Mouse (Mus musculus): Measurements from ENCODE around the gene Wdr5b. TPM values are rescaled to one million over a fixed set of nuclear protein-coding genes. Genes with fewer than 3 reads are reported as not detected.
"Not testable (repeated sequence)": the region's sequence is repeated elsewhere in the genome, so short reads cannot be mapped to it uniquely, and the experiment has no call there.

The Wdr5b gene
- total RNA-seq (2021) = 1 to 10 TPM; 7.4 to 9.3 TPM
- long read RNA-seq, experiment 1, transcript Wdr5b-201 (1 exons, 2,739 nt) = major isoform, 8 of 8 reads
- long read RNA-seq, experiment 1, partial matches to known transcripts = 0 of 8 reads
- long read RNA-seq, experiment 1, other reads (novel, unspliced or antisense) = 0 of 8 reads
- long read RNA-seq, experiment 2, transcript Wdr5b-201 (1 exons, 2,739 nt) = major isoform, 8 of 9 reads
- long read RNA-seq, experiment 2, partial matches to known transcripts = 0 of 9 reads
- long read RNA-seq, experiment 2, other reads (novel, unspliced or antisense) = 1 of 9 reads

DNA sequence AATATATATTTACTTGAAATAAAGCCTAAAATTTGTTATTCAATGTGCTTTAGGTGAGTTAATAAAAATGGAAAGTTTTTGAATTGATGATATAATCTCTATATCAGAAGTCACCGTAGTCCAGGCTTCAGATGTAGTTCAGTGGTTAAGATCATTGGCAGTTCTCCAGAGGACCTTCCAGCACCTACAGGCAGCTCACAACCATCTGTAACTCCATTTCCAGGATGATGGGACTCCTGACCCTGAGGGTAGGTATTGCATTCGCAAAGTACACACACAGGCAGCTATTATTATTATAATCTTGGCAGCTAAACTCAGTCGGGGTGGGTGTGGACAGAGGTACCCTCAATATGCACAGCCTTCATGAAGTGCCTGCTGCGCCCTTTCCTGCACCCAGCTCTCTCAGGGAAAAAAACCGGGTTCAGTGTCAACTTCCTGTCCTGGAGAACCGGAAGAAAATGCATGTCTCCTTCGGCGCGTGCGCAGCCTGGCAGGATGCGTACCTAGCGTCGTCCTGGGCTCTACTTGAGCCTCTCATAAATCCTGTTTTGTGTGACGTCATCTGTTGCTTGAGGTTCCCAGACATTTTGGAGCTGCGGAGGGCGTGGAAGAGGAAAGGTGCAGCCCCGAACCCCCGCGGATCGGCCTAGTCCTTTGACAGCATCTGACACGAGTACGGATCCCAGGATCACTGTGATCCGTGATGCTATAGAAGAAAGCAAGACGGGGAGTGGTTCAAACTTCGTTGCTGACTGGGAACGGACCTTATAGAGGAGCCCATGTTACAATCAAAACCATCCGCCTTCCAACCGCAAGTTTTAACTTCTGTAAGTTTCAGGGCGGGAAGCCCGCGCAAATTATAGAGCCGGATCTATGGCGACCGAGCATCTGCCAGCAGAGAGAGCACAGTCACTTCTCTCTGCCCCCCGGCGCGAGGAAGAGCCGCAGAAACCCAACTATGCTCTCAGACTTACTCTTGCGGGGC is at the start of gene Wdr5b:
Gene Wdr5b, plus strand, starts transcription at position 551 of the 985 bp plus-strand sequence.
- DNase-seq (ENCODE audit: low spot score in 2 of 2) = peak; percentile 51 to 80

DNA sequence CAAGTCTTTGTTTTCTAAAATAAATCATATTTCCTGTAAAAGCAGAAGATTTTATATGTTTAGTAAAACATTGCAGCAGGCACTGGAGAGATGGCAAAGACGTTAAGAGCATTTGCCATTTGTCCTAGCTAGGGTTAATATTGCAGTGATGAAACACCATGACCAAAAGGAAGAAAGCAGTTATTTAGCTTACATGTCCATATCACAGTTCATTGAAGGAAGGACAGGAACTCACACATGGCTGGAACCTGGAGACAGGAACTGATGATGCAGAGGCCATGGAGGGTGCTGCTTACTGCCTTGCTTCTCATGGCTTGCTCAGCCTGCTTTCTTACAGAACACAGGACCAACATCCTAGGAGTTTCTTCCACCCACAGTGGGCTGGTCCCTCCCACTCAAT is 48.6 kb upstream of the Wdr5b start:
- no peak for DNase-seq (ENCODE audit: low spot score in 2 of 2)

DNA sequence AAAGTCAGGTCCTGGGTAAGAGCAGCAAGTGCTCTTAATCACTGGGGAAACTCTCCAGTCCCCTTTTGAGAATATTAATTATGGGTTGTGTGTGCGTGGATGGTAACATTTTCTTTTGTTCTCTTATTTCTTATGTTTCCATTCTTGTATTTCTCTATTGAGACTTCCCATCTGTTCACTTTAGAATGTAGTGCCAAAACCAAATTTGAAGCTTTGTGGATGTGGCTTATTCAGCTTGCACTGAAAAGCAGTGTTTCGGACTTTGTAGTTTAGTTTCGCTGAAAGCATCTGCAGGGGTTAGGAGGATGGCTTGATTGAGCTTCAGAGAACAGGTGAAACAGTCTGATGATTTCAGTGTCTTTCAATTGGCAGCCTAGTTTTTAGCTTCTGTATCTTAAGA is 47.7 kb upstream of the Wdr5b start:
- DNase-seq (ENCODE audit: low spot score in 2 of 2) = no peak

DNA sequence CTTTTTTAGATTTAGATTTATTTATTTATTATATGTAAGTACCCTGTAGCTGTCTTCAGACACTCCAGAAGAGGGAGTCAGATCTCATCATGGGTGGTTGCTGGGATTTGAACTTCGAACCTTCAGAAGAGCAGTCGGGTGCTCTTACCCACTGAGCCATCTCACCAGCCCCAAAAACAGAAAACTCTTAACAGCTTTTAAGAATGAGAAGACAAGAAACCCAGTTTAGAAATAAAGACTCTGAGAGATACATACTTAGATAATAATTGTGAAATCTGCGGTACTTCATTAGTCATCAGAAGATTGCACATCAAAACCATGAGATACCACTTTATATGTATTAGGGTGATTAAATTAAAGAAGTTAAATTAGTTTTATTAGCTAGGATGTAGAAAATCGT is 42.1 kb upstream of the Wdr5b start:
- DNase-seq (ENCODE audit: low spot score in 2 of 2) = not testable (repeated sequence)

DNA sequence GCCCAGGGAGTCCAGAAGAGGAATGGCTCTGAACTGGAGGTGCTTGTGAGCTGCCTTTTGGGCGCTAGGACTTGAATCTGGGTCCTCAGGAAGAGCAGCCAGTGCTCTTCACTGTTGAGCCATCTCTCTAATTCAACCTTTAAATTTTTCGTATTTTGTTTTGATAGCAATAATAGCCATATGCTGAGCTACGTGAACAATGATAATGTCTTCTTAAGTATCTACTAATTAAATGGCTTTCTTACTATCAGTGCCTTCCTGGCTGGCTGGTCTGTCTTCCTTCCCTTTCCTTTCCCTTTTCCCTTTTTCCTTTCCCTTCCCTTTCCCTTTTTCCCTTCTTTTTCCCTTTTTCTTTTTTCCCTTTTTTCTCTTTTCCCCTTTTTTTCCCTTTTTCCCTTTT is 32.6 kb upstream of the Wdr5b start:
- DNase-seq (ENCODE audit: low spot score in 2 of 2) = no peak

DNA sequence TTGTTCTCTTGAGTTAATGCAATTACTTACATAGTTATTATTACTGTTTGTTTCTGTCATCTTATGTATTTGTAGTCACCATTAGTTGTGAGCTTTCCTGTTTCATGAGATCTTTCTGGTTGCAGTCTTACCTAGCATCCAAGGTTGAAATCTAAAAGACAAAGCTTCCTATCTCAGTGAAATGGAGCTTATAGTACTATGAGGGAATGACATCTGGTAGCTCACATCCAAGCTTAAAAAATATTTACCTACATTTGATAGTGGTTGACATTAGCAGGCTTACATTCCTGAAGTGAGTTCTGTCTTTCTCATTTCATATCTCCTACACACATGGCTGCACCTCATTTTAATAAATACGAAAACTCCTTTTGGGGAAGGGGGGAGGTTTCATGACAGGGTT is 24.7 kb upstream of the Wdr5b start:
- no peak for DNase-seq (ENCODE audit: low spot score in 2 of 2)

DNA sequence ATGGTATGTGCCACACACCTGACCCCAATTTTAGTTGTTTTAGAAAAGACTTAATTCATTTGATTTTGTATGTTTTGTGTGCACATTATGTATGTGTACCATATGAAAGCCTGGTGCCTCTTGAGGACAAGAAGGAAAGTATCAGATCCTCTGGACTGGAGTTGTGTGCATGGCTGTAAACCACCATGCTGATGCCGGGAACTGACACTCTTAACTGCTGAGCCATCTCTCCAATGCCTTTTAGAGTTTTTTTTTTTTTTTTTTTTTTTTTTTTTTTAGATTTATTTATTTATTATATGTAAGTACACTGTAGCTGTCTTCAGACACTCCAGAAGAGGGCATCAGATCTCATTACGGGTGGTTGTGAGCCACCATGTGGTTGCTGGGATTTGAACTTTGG is 12.9 kb upstream of the Wdr5b start:
- not testable (repeated sequence) for DNase-seq (ENCODE audit: low spot score in 2 of 2)

DNA sequence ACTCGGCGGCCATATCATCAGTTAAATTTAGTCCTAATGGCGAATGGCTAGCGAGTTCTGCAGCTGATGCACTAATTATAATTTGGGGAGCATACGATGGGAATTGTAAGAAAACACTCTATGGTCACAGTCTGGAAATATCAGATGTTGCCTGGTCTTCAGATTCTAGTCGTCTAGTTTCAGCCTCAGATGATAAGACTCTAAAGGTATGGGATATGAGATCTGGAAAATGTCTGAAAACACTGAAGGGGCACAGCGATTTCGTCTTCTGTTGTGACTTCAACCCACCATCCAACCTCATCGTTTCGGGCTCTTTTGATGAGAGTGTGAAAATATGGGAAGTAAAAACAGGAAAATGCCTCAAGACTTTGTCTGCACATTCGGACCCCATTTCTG is 633 bp downstream of the Wdr5b start:
- no peak for DNase-seq (ENCODE audit: low spot score in 2 of 2)

DNA sequence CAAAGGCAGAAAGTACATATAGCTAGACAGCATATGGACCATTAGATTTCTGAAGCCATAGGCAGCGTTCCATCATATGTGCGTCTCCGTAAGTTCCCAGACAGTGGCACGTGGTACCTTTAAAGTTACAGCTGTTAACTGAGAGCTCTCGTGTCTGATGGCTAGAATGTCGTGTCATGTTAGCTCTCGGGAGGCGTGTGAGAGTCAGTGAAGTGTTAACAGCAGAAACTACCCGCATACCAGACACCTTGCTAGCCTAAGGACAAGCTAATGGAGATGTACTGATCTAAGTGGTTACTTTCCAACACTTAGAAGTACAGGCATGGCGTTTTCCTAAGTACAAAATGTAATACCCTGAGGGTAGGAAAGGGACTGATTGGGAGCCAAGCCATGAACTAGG is 2.1 kb downstream of the Wdr5b start:
- no peak for DNase-seq (ENCODE audit: low spot score in 2 of 2)

DNA sequence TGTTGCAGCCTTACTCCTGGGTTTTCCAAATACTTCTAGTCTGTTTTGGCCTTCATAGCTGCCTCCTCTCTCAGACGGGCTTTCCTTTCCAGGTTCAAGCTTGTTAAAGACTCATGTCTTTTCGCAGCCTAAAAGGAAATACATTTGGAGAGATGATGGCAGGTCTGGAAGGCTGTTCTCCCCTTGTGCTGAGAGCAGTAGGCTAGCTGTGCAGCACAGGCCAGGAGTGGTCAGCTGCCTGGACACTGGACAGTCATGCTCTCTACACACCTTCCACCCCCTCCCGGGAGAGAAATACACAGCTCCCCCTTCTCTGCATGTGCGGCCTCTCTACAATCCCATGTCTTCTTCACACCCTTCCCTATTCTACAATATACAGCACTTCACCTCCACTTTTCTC is 3.0 kb downstream of the Wdr5b start:
- no peak for DNase-seq (ENCODE audit: low spot score in 2 of 2)

DNA sequence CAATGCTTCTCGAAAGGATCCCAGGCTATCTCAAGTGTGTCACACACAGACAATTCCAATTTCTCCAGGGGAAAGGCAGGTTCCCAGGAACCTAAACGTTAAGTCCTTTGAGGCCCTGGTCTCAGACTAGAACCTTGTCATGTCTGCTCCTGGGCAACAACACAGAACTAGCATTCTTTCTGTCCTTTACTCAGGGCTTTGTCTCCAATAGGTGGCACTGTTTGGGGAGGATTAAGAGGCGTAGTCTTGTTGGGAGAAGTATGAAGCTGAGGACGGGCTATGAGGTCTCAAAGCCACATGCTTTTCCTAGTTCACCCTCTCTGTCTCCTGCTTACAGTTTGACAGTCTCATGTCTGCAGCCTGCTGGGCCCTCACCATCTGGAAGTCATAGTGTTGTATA is 6.5 kb downstream of the Wdr5b start:
- DNase-seq (ENCODE audit: low spot score in 2 of 2) = no peak

DNA sequence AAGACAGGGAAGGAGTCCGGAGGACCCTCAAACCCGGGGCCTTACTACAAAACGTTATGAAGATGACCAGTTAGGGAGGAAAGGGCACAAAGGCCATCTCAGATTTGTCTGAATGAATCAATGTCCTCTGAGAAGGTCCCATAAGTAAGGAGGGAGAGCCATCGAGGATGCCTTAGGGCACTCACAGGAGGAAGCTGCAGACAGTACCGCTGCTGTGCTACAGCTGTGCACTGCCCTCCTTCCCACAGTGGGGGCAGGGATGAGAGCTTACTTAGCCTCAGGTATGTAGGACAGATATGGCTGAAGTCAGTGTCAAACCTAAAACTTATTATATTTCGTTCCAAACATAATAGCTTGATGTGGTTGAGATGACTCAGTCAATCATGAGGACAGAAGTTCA is 10.5 kb downstream of the Wdr5b start:
- no peak for DNase-seq (ENCODE audit: low spot score in 2 of 2)

DNA sequence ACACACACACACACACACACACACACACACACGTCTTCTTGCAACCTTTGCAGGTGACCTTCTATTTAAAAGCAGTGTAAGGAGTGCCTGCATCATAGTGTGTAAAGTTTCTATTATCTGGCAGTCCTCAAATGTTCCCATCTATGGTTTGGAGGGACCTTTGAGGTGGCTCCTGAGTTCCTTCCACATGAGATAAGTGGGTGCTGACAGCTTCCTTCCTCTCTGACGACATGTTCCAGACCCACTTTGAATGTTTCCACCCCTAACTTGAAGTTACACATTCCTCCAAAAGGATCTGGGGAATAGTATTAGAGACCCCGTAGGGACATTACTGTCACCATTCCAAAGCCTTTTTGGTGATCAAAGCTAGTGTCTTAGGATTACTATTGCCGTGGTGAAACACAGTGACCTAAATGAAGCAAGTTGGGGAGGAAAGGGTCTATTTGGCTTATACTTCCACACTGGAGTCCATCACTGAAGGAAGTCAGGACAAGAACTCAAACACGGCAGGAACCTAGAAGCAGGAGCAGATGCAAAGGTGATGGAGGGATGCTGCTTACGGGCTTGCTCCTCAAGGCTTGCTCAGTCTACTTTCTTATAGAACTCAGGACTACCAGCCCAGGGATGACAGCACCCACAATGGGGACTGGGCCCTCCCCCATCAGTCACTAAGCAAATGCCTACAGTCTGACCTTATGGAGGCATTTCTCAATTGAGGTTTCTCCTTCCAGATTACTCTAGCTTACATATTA is 12.7 kb downstream of the Wdr5b start:
- DNase-seq (ENCODE audit: low spot score in 2 of 2) = no peak

DNA sequence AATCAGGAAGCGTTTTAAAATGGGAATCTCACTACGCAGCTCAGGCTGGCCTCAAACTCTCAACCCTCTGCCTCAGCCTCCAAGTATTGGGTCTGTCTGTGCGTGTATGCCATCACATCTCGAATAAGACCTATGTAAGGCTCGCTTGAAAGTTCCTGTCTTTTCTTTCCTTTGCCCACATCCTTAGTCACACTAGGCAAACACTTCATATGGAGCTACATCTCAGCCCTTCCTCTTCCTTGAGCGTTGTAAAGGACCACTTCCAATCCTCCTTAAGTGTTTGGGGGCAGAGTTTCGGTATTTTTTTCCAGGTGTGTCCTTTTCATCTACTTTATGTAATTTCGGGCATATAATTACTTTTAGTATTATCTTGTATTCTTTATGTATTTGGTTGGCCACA is 13.9 kb downstream of the Wdr5b start:
- no peak for DNase-seq (ENCODE audit: low spot score in 2 of 2)

DNA sequence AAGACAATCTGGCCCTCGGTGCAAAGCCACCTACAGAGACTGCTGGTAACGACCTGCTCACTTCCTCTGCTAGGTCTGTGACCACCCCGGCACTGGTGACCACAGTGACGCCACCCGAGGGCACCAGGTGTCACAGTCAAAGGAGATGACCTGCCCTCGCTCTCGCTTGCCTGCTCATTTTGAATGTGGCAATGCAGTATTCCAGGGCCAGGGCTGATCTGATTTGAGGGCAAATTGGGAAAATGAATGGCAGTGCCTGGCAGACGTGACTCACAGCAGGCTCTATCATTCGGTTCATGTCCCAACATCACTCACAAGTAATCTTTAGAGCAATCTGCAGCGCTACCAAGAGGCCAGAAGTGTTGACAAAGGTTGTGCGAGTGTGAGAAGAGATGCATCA is 15.4 kb downstream of the Wdr5b start:
- DNase-seq (ENCODE audit: low spot score in 2 of 2) = no peak

DNA sequence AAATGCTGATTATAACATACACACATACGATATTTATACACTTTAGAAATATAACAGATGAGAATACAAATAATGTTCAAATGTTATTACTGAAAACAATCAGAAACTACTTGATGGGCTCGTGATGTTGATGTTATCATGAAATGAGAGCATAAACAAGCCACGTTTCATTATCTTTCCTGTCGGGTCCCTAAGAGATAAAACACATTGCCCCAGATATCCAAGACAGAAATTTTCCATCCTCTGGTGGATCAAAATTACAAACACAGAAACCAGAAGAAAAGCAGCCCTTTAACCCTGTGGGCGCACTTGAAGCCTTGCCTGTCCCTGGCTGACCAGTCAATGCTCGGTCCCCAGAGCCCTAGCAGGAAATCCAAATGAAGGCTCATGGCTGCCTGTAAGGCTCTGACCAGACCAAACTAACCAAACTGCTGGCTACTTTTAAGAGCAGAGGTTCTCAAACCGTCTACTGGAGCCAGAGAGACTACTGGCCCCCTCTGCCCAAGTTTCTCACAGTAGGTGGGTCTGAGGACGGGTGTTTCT is 17.0 kb downstream of the Wdr5b start:
- DNase-seq (ENCODE audit: low spot score in 2 of 2) = no peak

DNA sequence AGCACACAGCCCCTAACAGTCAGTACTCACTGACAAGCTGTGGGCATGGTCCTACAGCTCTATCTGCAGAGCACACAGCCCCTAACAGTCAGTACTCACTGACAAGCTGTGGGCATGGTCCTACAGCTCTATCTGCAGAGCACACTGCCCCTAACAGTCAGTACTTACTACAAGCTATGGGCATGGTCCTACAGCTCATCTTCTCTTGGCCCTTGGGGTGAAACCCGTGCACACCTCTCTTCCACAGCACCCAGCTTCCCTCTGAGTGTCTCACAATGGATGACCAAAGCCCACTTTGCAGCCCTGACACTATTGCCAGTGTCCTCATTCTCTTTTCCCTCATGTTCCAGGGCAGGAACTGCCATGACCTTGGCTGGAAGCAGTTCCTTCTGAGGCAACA is 21.5 kb downstream of the Wdr5b start:
- DNase-seq (ENCODE audit: low spot score in 2 of 2) = not testable (repeated sequence)

DNA sequence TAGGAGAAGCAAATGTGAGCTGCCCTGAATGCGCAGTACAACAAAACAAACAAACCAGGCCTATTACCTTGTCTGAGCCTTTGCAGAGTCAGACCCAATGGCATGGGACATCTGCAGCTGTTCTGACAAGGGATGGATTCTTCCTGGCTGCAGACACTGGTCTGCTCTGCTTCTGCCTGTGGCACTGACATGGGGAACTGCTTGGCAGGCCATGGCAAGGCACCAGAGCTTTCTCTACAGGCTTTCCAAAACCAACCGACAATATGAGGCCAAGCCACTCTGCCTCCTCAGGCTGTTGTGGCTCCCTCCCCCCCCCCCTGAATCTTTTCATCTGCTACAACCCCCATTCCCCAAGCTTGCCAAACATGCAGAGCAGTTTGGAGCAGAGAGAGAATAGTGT is 22.3 kb downstream of the Wdr5b start:
- DNase-seq (ENCODE audit: low spot score in 2 of 2) = no peak

DNA sequence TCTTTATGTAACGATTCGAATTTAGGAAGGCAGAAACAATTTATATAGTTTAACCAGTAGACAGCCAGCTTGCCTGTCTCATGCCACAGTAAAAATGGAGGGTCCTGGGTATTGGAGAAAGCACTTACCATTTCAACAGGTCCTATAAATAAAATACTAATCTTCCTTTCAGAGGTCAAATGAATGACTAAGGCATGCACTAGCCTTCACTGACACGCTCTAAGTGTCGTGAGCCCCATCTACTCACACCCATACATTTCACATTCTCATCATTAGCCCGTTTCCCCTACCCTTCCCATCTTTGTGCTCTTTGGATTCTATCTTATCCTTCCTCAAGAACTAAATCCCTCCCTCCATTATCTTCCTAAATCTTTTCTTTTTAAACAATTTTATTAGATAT is 23.9 kb downstream of the Wdr5b start:
- DNase-seq (ENCODE audit: low spot score in 2 of 2) = no peak

DNA sequence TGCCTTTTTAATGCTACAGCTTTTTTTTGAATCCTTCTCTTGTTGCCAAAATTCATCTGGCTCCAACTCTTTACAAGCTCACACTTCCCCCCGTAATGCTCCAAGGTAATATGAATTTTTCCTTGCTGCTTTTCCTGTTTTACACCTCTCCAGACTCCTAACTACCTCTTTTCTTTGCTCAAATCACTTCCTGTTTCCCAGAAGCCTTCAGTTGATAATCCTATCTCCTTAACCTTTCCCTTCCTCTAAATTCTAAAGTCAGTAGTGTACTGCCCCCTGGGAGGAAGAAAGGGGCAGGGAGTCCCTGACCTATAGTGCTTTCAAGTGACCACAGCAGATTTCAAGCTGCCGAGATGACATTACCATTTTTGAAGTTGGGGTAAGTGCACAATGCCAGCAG is 26.7 kb downstream of the Wdr5b start:
- DNase-seq (ENCODE audit: low spot score in 2 of 2) = no peak

DNA sequence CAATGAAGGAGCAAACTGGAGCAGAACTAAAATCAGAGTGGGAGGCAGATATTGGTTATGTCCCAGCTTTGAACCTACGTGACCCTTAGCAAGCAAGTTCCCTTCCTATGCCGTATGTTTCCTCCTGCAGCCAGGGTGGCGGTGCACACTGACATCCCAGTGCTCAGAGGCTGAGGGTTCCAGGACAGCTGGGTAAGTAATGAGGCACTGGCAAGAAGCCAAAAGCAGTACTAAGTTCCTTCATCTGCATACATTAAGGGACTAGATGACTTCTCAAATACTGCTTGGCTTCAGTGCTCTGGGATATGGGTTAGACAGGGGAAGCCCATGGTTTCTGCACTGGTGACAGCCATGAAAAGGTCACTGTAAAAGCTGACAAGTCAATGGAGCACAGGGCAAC is 27.4 kb downstream of the Wdr5b start:
- DNase-seq (ENCODE audit: low spot score in 2 of 2) = no peak
